Mouse (Mus musculus): Measurements from ENCODE around the gene Asic4. TPM values are rescaled to one million over a fixed set of nuclear protein-coding genes. Genes with fewer than 3 reads are reported as not detected.

Asic4 gene
- total RNA-seq, 4 experiments from 2014 or later = 21.5 to 26.7 (median 25.1) TPM

Other genes starting within 250 kb of the Asic4 start
- 10 to 100 TPM; 14.0 to 18.3 (median 14.9) TPM for gene Glb1l, start 239.6 kb upstream of the Asic4 start, total RNA-seq (2022)
- gene Stk16, start 239.6 kb upstream of the Asic4 start, total RNA-seq (2022) = 10 to 100 TPM; 73.9 to 82.8 (median 80.2) TPM
- 100 to 1,000 TPM; 598 to 614 (median 602) TPM for gene Tuba4a, start 230.6 kb upstream of the Asic4 start, total RNA-seq (2022)
- not detected for gene A630095N17Rik, start 218.3 kb upstream of the Asic4 start, total RNA-seq (2022)
- gene Dnajb2, start 214.0 kb upstream of the Asic4 start, total RNA-seq (2022) = 100 to 1,000 TPM in 3 of 4 experiments, 10 to 100 TPM in 1; 98.9 to 111 (median 108) TPM
- 100 to 1,000 TPM; 411 to 436 (median 423) TPM for gene Ptprn, start 185.9 kb upstream of the Asic4 start, total RNA-seq (2022)
- gene Resp18, start 172.0 kb upstream of the Asic4 start, total RNA-seq (2022) = 100 to 1,000 TPM; 166 to 203 (median 173) TPM
- 10 to 100 TPM; 56.5 to 63.2 (median 59.7) TPM for gene Dnpep, start 132.4 kb upstream of the Asic4 start, total RNA-seq (2022)
- gene Des, start 90.1 kb upstream of the Asic4 start, total RNA-seq (2022) = 1 to 10 TPM in 3 of 4 experiments, under 1 TPM in 1; 0.89 to 2.9 (median 1.8) TPM
- gene Speg, start 75.1 kb upstream of the Asic4 start, total RNA-seq (2022) = 100 to 1,000 TPM; 177 to 190 (median 187) TPM
- gene Gmppa, start 14.5 kb upstream of the Asic4 start, total RNA-seq (2022) = 10 to 100 TPM; 48.0 to 64.9 (median 62.3) TPM
- gene Chpf, start 28.9 kb downstream of the Asic4 start, total RNA-seq (2022) = 10 to 100 TPM; 76.6 to 84.3 (median 80.0) TPM
- gene Tmem198, start 29.1 kb downstream of the Asic4 start, total RNA-seq (2022) = 10 to 100 TPM; 62.4 to 70.5 (median 64.8) TPM
- gene Obsl1, start 56.0 kb downstream of the Asic4 start, total RNA-seq (2022) = 10 to 100 TPM; 25.9 to 30.7 (median 28.7) TPM
- gene Inha, start 56.6 kb downstream of the Asic4 start, total RNA-seq (2022) = 10 to 100 TPM; 18.8 to 24.0 (median 21.0) TPM
- 10 to 100 TPM; 28.0 to 34.1 (median 32.2) TPM for gene Stk11ip, start 71.1 kb downstream of the Asic4 start, total RNA-seq (2022)
- gene Slc4a3, start 95.8 kb downstream of the Asic4 start, total RNA-seq (2022) = 100 to 1,000 TPM; 166 to 199 (median 181) TPM

All from left cerebral cortex, adult 8-10 months (tissue).